Mouse (Mus musculus) neural tube, embryonic 15.5 days (tissue): Measurements from ENCODE around the gene Akap2. TPM values are rescaled to one million over a fixed set of nuclear protein-coding genes. Genes with fewer than 3 reads are reported as not detected.

ENCODE experiments used
- ATAC-seq: fragments of 200-750 bp; cut with Nextera tagmentation; 2 replicates; pipeline ENCODE4 v1.8.0; 2017; ENCODE audit warnings: mild to moderate bottlenecking, moderate TSS enrichment, moderate library complexity; ENCODE audit not compliant: low FRiP score
- H3K27ac ChIP-seq: fragments of 300-500 bp; sonication (generic); replicated peaks from 2 replicates; pipeline ENCODE4 v1.5.1; 2015; ENCODE audit warnings: mild to moderate bottlenecking, inconsistent platforms
- H3K27me3 ChIP-seq: fragments of 300-500 bp; sonication (generic); replicated peaks from 2 replicates; pipeline ENCODE4 v1.6.1; 2015; ENCODE audit warnings: inconsistent platforms
- H3K36me3 ChIP-seq: fragments of 300-500 bp; sonication (generic); 2 replicates; pipeline ENCODE4 v1.6.1; 2015; ENCODE audit warnings: inconsistent platforms
- H3K4me1 ChIP-seq: fragments of 300-500 bp; sonication (generic); 2 replicates; pipeline ENCODE4 v1.6.1; 2015; ENCODE audit warnings: inconsistent platforms
- H3K4me2 ChIP-seq: fragments of 300-500 bp; sonication (generic); 2 replicates; pipeline ENCODE4 v1.6.1; 2015; ENCODE audit warnings: inconsistent platforms, mild to moderate bottlenecking, moderate library complexity
- H3K4me3 ChIP-seq: fragments of 300-500 bp; sonication (generic); replicated peaks from 2 replicates; pipeline ENCODE4 v1.5.1; 2015; ENCODE audit warnings: mild to moderate bottlenecking, inconsistent platforms
- H3K9ac ChIP-seq: fragments of 300-500 bp; sonication (generic); replicated peaks from 2 replicates; pipeline ENCODE4 v1.6.1; 2015; ENCODE audit warnings: mild to moderate bottlenecking, inconsistent platforms
- H3K9me3 ChIP-seq: fragments of 300-500 bp; sonication (generic); replicated peaks from 2 replicates; pipeline ENCODE4 v1.6.1; 2016; ENCODE audit warnings: inconsistent platforms
- WGBS: fragments of 180-500 bp; shearing (Covaris S2); methylation state at CpG from one replicate; pipeline ENCODE4 v1.1.7; 2015; ENCODE audit warnings: mixed read lengths; 5-methylcytosine and 5-hydroxymethylcytosine counted together
- polyA plus RNA-seq: library from polyadenylated mRNA; unstranded; fragments of >200 nt; fragmentation: Nextera tagmentation; extraction: Ambion mirVana; gene quantifications from 2 replicates; pipeline ENCODE4 v1.2.1, GENCODE M21; 2015

Gene Akap2
- polyA plus RNA-seq, 1 experiment from 2014 or later: 11.0 TPM

DNA sequence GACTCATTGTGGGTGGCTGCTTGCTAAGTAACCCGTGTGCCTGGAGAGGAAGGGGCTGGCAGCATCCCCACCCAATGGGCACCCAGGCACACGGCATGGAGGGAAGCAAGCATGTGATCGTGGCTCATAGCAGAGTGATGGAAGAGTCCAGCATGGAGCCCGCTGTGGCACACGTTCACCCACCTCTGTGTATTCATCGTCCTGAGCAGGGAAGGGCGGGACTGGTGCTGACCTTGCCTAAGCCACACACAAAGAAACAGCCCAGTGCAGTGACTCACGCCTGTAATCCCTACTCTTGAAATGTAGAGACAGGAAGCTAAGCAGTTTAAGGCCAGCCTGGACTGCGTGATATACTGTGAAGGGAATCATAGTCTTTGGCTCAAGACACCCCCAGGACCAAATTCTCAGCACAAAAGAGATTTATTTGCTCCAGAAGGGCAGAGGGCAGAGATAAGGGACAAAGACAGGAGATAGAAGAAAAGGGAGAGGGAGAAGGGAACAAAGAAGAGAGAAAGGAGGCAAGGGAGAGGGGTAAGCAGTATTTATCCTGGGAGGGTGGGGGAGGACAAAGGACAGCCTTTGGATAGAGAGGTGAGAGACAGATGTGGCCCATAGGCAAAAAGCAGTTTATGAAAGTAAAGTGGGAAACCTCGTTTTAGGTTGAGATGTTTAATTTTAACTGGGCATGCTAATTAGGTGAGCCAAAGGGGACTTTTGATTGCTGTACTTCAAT is 81.0 kb downstream of the Akap2 start:
- H3K36me3 ChIP-seq: no peaks in the 10 kb centered on the region
- no peak overlapping the region for H3K4me3 ChIP-seq
- ATAC-seq: no peak
- H3K27ac ChIP-seq: no peak overlapping the region
- H3K27me3 ChIP-seq: no peaks in the 10 kb centered on the region
- H3K4me1 ChIP-seq: peaks cover 7% of the 10 kb centered on the region; the same call in 1 of the 2 replicates
- no peak overlapping the region for H3K4me2 ChIP-seq
- WGBS: 28% methylated on average over 10 of the region's 10 CpGs
- no peak overlapping the region for H3K9ac ChIP-seq
- no peaks in the 10 kb centered on the region for H3K9me3 ChIP-seq

DNA sequence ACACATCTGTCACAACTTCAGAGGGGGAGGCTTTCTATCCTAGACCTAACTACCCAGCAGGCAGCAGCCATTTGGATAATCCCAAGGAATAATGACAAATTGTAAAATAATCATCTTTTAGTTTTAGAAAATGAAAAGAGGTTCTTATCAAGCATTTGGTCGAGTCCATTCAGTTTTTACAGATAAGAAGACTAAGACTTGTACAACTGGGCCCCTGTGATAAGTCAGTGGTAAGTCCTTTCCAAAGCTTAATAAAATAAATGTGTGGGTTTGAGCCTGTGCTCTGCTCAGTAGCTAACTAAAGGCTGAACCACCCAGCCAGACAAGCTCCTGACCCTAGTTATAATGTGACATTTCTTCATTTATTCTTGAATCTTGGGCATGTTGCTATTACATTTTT is 81.8 kb downstream of the Akap2 start:
- Histone ChIP-seq H3K36me3 (no peaks in the 10 kb centered on the region), H3K4me2 (no peak overlapping the region), H3K9me3 (no peaks in the 10 kb centered on the region), H3K27me3 (no peaks in the 10 kb centered on the region), H3K9ac (no peak overlapping the region), H3K4me1 (peaks cover 7% of the 10 kb centered on the region; the same call in 1 of the 2 replicates), H3K4me3 (no peak overlapping the region), H3K27ac (no peak overlapping the region)
- ATAC-seq: no peak
- WGBS: 86% methylated on average over 1 of the region's 1 CpGs

DNA sequence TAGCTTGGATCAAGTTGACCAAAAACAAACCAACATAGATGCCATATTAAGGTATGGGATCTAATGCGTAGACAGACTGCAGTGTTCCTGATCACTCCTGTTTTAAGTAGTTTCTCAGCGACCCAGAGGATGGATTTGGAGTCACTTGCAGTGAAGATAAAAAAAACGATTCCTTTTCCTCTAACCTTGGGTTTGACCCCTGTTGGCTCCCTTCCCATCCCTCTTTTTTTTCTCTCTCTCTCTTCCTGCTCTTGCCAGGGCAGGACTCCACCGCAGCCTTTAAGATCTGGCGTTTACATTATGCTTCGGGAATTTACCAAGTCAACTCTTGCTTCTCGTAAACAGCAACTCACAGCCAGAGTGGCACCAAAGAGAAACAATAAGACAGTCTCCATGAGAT is 83.8 kb downstream of the Akap2 start:
- Histone ChIP-seq H3K27me3 (no peaks in the 10 kb centered on the region), H3K4me3 (no peak overlapping the region), H3K9me3 (no peaks in the 10 kb centered on the region), H3K36me3 (no peaks in the 10 kb centered on the region), H3K9ac (no peak overlapping the region), H3K4me2 (no peak overlapping the region), H3K27ac (no peak overlapping the region), H3K4me1 (peaks cover 7% of the 10 kb centered on the region; the same call in 1 of the 2 replicates)
- no peak for ATAC-seq
- WGBS: 80% methylated on average over 7 of the region's 7 CpGs

DNA sequence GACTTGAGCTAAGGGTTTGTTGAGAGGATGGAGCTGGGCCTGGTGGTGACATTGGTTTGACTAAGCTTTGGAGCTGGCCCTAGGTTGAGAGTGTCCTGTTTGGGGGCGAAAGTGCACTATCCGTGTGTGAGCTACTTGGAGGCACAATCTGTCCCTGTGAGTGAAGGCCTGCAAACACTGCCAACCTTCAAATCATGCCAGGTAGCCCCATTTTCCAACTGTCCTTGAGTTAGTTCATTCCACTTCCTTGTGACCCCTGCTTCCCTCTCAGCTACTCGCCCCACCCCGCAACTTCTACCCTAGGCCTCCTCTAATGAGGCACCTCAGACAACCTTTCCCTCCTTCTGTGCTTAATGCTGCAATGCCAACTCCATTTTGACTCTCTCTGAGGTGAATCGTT is 84.5 kb downstream of the Akap2 start:
- no peak overlapping the region for H3K27ac ChIP-seq
- ATAC-seq: no peak
- H3K36me3 ChIP-seq: no peaks in the 10 kb centered on the region
- peaks cover 7% of the 10 kb centered on the region; the same call in 1 of the 2 replicates for H3K4me1 ChIP-seq
- H3K4me3 ChIP-seq: no peak overlapping the region
- no peaks in the 10 kb centered on the region for H3K9me3 ChIP-seq
- no peak overlapping the region for H3K9ac ChIP-seq
- WGBS: 99% methylated on average over 5 of the region's 5 CpGs
- H3K27me3 ChIP-seq: no peaks in the 10 kb centered on the region
- no peak overlapping the region for H3K4me2 ChIP-seq

DNA sequence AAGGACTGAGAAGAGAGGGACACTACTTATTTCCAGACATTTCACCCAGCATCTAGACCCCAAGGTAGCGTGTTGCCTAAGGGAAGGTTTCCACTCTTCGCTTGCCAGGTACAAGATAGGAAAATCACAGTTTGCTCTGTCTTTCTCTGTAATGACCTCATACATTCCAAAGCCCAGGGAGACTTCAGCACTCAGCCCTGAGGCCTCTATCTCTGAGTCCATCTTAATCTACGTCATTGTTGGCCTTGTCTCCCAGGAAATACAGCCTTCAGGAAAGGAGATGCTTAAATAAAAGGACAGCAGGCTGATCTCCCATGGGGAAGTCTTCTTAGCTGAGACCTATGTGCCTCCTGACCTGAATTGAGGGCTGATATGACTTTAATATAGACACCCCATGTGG is 85.0 kb downstream of the Akap2 start:
- no peak overlapping the region for H3K4me3 ChIP-seq
- H3K27ac ChIP-seq: no peak overlapping the region
- no peak overlapping the region for H3K9ac ChIP-seq
- H3K9me3 ChIP-seq: no peaks in the 10 kb centered on the region
- H3K36me3 ChIP-seq: no peaks in the 10 kb centered on the region
- no peak for ATAC-seq
- 91% methylated on average over 3 of the region's 3 CpGs for WGBS
- peaks cover 7% of the 10 kb centered on the region; the same call in 1 of the 2 replicates for H3K4me1 ChIP-seq
- H3K4me2 ChIP-seq: no peak overlapping the region
- H3K27me3 ChIP-seq: no peaks in the 10 kb centered on the region

DNA sequence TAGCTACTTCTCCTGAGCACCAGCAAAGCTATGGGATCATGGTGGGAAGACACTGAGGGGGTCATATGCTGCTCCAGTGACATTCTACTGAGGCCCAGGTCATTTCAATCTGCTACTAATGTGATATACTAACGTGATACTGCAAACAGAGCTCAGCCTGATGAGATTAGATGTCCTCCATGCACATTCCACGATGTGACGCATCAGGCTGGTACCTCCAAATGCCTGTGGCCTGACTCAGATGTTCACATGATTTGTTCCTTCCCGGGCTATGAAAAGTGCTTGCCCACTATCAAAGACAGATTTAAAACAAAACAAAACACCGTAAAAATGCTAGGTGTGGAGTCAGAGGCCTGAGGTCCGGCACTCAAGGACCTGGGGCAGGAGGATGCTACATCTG is 87.4 kb downstream of the Akap2 start:
- Histone ChIP-seq H3K36me3 (no peaks in the 10 kb centered on the region), H3K9me3 (no peaks in the 10 kb centered on the region), H3K4me2 (no peak overlapping the region), H3K4me1 (no peaks in the 10 kb centered on the region), H3K27me3 (no peaks in the 10 kb centered on the region), H3K4me3 (no peak overlapping the region), H3K9ac (no peak overlapping the region), H3K27ac (no peak overlapping the region)
- no peak for ATAC-seq
- WGBS: 87% methylated on average over 6 of the region's 6 CpGs

DNA sequence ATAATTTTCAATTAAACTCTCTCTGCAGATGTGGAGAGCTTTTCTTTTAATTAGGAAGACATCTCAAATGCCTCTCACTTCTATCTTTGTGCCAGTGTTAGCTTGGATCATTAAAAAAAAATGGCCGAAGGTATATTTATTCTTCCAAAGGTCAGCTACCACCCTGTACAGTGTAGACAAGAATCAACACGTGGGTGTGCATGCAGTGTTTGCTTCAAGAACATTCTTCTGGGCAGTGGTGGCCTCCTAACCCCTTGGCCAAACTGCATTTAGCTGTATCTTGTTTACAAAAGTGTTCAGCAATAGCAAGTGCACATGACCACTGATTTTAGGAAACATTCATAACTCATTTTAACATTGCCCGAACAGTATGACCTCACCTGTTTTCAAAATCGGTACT is 92.0 kb downstream of the Akap2 start:
- no peak for ATAC-seq
- Histone ChIP-seq H3K4me1 (no peaks in the 10 kb centered on the region), H3K4me2 (no peak overlapping the region), H3K36me3 (no peaks in the 10 kb centered on the region), H3K27ac (no peak overlapping the region), H3K9ac (no peak overlapping the region), H3K9me3 (no peaks in the 10 kb centered on the region), H3K4me3 (no peak overlapping the region), H3K27me3 (no peaks in the 10 kb centered on the region)
- WGBS: 83% methylated on average over 4 of the region's 4 CpGs

DNA sequence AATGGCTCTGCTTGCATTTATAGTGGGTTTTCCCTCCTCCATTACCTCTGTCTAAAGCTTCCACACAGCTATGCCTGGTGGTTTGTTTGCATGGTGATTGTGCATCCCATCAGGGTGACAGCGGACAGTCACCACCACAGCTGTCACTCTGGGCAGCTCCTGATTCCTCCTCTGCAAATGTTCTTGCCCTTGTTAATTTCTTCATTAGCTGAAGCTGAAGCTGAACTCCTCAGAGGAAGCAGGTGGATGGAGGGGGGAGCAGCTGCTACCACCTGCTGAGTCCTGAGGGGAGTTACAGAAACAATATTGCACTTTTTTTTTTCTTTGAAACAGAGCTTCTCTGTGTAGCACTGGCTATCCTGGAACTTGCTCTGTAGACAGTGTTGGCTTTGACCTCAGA is 94.6 kb downstream of the Akap2 start:
- WGBS: 65% methylated on average over 1 of the region's 1 CpGs
- Histone ChIP-seq H3K4me3 (no peak overlapping the region), H3K9ac (no peak overlapping the region), H3K4me1 (no peaks in the 10 kb centered on the region), H3K27ac (no peak overlapping the region), H3K27me3 (no peaks in the 10 kb centered on the region), H3K4me2 (no peak overlapping the region), H3K36me3 (no peaks in the 10 kb centered on the region), H3K9me3 (no peaks in the 10 kb centered on the region)
- no peak for ATAC-seq

DNA sequence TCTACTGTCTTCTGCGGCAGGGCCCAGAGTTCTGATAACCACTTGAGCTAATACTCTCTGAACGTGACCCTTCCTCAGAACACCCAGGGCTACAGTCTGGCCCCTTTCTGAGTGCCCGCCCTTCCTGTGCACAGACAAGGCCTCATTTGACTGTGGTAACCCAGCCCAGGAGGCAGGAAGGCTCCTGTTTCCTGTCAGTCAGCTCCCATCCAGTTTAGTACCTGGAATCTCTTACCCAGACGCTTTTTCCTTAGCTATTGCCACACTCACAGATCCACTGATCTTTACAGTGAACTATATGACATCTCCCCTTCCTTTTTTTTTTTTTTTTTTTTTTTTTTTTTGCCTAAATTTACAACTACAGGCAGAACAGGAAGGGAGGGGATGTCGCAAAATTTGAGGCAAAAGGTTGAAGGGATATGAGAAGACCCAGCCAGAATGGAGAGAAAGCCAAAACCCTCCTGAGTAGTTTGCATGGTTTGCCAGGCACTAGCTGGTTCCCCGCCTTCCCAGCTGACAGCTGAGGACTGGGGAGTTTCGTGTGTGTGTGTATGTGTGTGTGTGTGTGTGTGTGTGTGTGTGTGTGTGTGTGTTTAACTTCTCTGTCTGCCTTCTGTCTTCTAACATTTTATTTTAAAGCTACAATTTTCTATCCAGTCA is 95.6 kb downstream of the Akap2 start:
- WGBS: 60% methylated on average over 7 of the region's 7 CpGs
- no peaks in the 10 kb centered on the region for H3K4me1 ChIP-seq

DNA sequence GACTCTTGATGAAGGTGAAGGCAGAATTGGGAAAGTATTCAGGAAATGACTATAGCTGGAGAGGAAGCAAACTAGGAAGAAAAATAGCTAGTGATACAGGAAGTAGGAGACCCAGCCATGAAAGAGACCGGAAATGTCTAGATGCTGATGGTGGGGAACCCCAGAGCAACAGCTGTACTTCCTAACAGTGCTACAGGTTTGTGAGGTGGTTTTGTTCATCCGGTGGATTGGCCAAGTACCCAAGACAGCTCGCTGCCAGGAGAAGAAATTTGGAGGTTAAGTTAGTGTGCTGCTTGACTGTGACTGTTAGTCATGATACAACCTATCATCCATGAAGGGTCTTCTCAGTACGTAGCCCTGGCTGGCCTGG is 96.1 kb downstream of the Akap2 start:
- Histone ChIP-seq H3K36me3 (no peaks in the 10 kb centered on the region), H3K27ac (no peak overlapping the region), H3K27me3 (no peaks in the 10 kb centered on the region), H3K9ac (no peak overlapping the region), H3K4me3 (no peak overlapping the region), H3K4me1 (no peaks in the 10 kb centered on the region), H3K4me2 (no peak overlapping the region), H3K9me3 (no peaks in the 10 kb centered on the region)
- no peak for ATAC-seq
- WGBS: 83% methylated on average over 4 of the region's 4 CpGs

More for the DNA sequence above, 95.6 kb downstream of the Akap2 start:
- Histone ChIP-seq H3K27ac (no peak overlapping the region), H3K4me3 (no peak overlapping the region), H3K4me2 (no peak overlapping the region), H3K9ac (no peak overlapping the region), H3K36me3 (no peaks in the 10 kb centered on the region), H3K9me3 (no peaks in the 10 kb centered on the region), H3K27me3 (no peaks in the 10 kb centered on the region)
- no peak; the same call in 1 of the 2 replicates for ATAC-seq

DNA sequence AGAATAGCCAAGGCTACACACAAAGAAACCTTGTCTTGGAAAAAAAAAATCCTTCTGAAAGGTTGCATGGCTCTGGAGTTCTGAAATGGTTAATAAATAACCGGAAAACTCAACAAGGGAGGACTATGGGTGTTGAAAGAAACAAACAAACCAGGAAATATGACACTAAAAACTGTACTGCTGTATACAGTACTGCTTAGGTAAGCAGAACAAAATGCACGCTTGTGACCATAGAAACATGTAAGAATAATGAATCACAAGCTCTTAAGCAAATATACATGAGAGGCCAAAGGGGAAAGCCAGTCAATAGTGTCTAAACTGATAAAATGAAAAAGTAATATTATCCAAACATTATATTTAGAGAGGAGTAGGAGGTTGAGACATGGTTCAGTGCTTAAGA is 97.9 kb downstream of the Akap2 start:
- Histone ChIP-seq H3K4me3 (no peak overlapping the region), H3K27ac (no peak overlapping the region), H3K4me1 (no peaks in the 10 kb centered on the region), H3K27me3 (no peaks in the 10 kb centered on the region), H3K36me3 (no peaks in the 10 kb centered on the region), H3K9ac (no peak overlapping the region), H3K4me2 (no peak overlapping the region), H3K9me3 (no peaks in the 10 kb centered on the region)
- ATAC-seq: no peak
- 88% methylated on average over 2 of the region's 2 CpGs for WGBS

DNA sequence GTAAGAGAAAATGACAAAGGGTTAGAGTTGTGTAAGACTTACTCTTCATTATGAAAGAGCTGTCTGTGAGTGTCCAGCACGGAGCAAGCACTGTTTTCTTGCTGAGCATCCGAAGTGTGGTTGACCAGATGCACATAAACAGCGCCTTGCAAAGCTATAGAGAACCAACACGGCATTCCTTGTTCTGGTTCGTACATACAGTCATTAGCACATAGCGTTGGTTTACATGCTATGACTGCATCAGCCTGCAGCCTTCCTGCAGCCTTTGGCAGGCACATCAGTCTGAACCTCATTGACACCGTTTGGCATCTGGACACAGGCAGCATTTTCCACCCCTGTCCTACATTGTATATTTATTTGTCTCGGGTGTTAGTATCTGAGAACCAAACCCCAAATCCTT is 98.7 kb downstream of the Akap2 start:
- H3K36me3 ChIP-seq: no peaks in the 10 kb centered on the region
- ATAC-seq: no peak
- no peak overlapping the region for H3K4me3 ChIP-seq
- no peak overlapping the region for H3K27ac ChIP-seq
- WGBS: 91% methylated on average over 8 of the region's 8 CpGs
- H3K4me2 ChIP-seq: no peak overlapping the region
- no peaks in the 10 kb centered on the region for H3K27me3 ChIP-seq
- H3K4me1 ChIP-seq: 0 out of 2 replicates have a peak, but pooled peaks cover under 1% of the 10 kb centered on the region
- H3K9ac ChIP-seq: no peak overlapping the region
- no peaks in the 10 kb centered on the region for H3K9me3 ChIP-seq
